Mouse (Mus musculus) brain, embryonic 14.5 days (tissue): Measurements from ENCODE around the gene Nckap5. TPM values are rescaled to one million over a fixed set of nuclear protein-coding genes. Genes with fewer than 3 reads are reported as not detected.

ENCODE experiments used
- DNase-seq: peaks from one replicate; pipeline ENCODE4 v3.0.0-alpha.2; 2011; ENCODE audit warnings: low read depth
- CTCF ChIP-seq: fragments of 200-500 bp; IDR thresholded peaks from 2 replicates; pipeline ENCODE4 v1.5.1; 2012; ENCODE audit warnings: inconsistent platforms, mild to moderate bottlenecking, moderate library complexity, borderline replicate concordance; ENCODE audit not compliant: insufficient read depth, insufficient read length; ENCODE audit errors: extremely low read depth
- POLR2A ChIP-seq: fragments of 200-500 bp; IDR thresholded peaks from 2 replicates; pipeline ENCODE4 v1.6.1; 2012; ENCODE audit warnings: mild to moderate bottlenecking, inconsistent platforms, borderline replicate concordance; ENCODE audit not compliant: poor library complexity, insufficient read depth, insufficient read length, severe bottlenecking; ENCODE audit errors: extremely low read depth
- polyA plus RNA-seq: library from polyadenylated mRNA; depleted of rRNA; stranded (reverse); fragments of >200 nt; gene quantifications from 2 replicates; pipeline ENCODE4 v1.2.3, GENCODE M21; 2012

Gene Nckap5
- polyA plus RNA-seq, 1 experiment = 13.9 TPM

DNA sequence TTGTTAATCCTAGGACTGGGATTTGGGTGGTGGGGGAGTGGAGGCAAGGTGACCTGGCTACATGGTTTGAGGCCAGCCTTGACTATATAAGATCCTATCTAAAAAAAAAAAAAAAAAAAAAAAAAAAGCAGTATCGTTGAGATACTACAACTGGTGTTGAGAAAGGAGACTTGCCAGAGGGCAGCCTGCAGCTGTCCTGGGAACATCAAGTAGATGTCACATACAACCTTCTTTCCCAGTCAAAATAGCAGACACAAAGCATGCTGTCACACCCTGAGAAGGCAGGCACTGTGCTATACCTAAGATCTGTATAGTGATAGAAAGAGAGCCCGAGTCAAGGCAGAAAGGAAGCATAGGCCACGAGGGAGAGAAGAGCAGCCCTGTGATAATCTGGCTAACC is 204.4 kb downstream of the Nckap5 start:
- no peak for DNase-seq
- TF ChIP-seq CTCF = no peak
- no peak for TF ChIP-seq POLR2A

DNA sequence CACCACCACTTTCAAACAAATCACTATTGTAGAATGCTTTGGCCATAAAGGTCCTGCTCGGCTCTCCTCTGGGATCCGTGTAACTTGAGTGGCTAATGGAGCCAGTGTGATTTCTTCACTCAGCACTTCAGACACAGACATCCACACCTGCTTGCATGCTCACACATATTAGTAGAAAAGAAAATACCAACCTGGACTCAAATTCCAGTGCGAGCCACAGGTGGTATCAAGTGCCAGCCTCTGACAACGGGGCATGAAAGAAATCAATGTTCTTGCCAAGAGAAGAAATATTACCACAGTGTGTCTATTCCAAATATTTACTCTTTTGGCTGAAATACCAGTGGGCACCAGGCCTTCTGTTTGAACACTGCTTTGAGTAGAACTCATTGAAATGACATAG is 208.6 kb downstream of the Nckap5 start:
- DNase-seq = no peak
- TF ChIP-seq CTCF (no peak), POLR2A (no peak)

DNA sequence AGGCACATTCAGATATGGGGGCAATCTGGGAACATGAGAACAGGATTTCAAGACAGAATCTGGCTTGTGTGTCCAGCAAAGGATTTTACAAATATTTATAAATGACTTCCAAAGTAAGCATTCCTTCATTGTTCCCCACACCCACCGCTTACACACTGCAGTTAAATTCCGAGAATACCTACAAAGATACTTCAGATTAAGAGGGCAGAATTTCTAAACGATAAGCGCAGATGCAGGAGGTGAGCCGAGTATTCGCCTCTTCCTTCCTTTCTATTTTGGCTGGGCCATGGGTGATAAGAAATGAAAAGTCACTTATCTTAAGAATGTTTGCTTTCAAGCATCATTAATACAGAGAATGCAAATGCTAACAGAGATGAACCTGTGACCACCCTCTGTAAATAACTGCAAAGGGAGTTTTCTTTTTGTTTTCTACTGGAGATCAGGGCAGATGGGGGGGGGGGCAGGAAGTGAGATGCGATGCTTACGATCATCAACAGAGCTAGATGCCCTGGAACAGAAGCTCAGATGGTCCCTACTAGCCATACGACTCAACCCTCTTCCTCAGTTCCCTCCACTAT is 213.0 kb downstream of the Nckap5 start:
- DNase-seq = no peak
- TF ChIP-seq POLR2A (no peak), CTCF (no peak)

GRCm38 (mm10) chr1:126616964-126617363 is 213.6 kb downstream of the Nckap5 start:
- TF ChIP-seq POLR2A = no peak
- TF ChIP-seq CTCF = no peak
- DNase-seq = no peak

- TF ChIP-seq CTCF (0 out of 2 replicates have a peak, but pooled peaks have one; percentile 8), POLR2A (no peak)
- no peak for DNase-seq
Measured at GRCm38 (mm10) chr1:126612916-126613315, 217.7 kb downstream of the Nckap5 start.

- DNase-seq = no peak
- TF ChIP-seq CTCF (no peak), POLR2A (no peak)
Measured at GRCm38 (mm10) chr1:126608586-126608985, 222.0 kb downstream of the Nckap5 start.

- TF ChIP-seq POLR2A = no peak
- TF ChIP-seq CTCF = no peak
- DNase-seq = peak; percentile 87
Measured at GRCm38 (mm10) chr1:126606189-126607080, 224.2 kb downstream of the Nckap5 start.

- no peak for TF ChIP-seq CTCF
- DNase-seq = no peak
Measured at GRCm38 (mm10) chr1:126604551-126604950, 226.0 kb downstream of the Nckap5 start.

DNA sequence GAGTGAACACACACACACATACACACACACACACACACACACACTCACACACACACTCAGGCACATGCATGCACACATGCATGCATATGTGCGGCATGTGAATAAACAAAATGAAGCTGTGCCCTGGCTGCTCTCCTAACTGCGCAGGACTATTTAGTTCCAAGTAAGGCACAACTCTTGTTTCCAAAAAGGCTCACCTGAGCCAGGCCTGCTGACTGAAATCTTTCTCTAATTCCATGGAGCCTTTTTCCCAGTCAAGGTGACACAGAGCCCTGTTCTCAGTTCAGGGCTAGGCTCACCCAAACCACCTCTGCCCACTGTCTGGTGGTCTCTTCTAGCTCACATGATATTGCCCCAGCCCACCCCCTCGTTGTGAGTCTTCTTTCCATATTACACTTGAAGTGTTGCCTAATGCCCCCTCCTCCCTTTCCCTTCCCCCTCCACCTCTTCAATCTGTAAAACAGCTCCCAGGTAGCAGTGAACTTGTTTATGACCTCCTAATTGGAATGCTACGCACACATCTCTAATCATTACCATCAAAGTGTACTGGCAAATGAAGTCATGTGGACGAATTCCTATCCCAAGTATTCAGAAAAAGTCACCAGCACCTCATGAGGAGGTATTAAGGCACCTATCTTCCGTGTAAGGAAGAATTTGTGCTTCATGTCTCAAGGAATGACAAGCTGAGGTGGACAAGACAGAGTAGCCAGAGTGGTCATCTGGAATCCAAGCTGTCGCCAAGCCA is 226.7 kb downstream of the Nckap5 start:
- DNase-seq = no peak
- TF ChIP-seq POLR2A = no peak

DNA sequence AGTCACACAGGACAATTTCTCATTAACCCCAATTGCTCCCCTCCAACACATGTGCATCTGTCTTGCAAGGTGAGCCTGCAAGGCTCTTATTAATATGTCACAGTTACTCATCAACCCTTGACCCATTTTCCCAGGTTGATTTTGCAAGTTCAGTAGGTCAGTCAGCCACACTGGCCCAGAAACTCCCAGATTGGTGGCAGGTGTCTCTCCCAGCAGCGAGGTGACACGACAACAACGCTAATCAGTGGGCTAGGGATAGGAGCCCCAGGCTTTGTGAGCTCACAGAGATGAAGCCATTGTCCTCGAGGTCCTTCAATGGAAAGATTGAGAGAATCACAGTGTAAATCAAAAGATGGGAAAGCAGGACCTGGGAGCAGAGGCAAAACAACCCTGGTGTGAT is 230.0 kb downstream of the Nckap5 start:
- TF ChIP-seq POLR2A (no peak), CTCF (no peak)
- DNase-seq = no peak

GRCm38 (mm10) chr1:126597376-126597775 is 233.2 kb downstream of the Nckap5 start:
- peak; percentile 59 for DNase-seq
- TF ChIP-seq CTCF (no peak), POLR2A (no peak)
